Mouse (Mus musculus): ENCODE results near the gene Optn. TPM values are rescaled to one million over a fixed set of nuclear protein-coding genes. Genes with fewer than 3 reads are reported as not detected.

Optn gene
- total RNA-seq, 1 experiment = 4.6 TPM

DNA sequence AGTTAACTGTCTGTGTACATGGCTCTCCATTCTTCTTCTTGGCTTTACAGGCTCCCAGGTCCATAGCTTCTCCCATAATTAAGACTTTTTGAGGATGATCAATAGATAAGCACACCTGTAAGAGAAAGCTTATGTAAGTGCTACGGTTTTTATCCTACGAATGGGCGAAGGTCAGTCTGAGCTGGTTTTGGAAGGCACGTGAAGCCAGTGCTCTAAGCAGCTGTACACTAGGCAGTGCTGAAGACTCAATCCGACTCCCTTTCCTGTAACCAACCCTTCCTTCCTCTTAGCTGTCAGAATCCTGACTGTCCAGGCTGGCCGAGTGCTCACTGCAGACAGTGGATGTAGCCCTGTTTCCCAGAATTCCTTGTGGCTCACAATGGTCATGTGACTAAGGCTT lies 62.6 kb downstream of the Optn start:
- TF ChIP-seq HCFC1 (IDR thresholded peaks at IDR 0.05; ENCODE audit: borderline replicate concordance, insufficient read depth, low read length) = no peak
- no peak for TF ChIP-seq ZNF384 (IDR thresholded peaks at IDR 0.05; ENCODE audit: low read depth, low read length)
- no peak for TF ChIP-seq MAFK (IDR thresholded peaks at IDR 0.05; ENCODE audit: insufficient read depth, low read depth, low read length)
- TF ChIP-seq CHD2 (IDR thresholded peaks at IDR 0.05; ENCODE audit: low read depth, low read length) = no peak
- no peak for TF ChIP-seq ZC3H11A (IDR thresholded peaks at IDR 0.05; ENCODE audit: borderline replicate concordance, low read depth, low read length)
- in situ Hi-C loops (cut with MboI; ENCODE audit: low sequenced_read_pairs in 2 of 2, unreplicated experiment in 2 of 2) = no loop called here
- no peak for DNase-seq (ENCODE audit: low read depth, low spot score)
- H3K4me1 ChIP-seq (ENCODE audit: control insufficient read depth in 2 of 2, insufficient read depth in 2 of 2, low read length in 2 of 2, poor library complexity in 1 of 2) = no peaks in the 10 kb centered on the region
- H3K36me3 ChIP-seq (ENCODE audit: control insufficient read depth, insufficient read depth, low read length, poor library complexity, severe bottlenecking) = peaks cover 79% of the 10 kb centered on the region
- H3K4me3 ChIP-seq (ENCODE audit: insufficient read depth in 1 of 2, low read depth in 1 of 2, low read length in 2 of 2, poor library complexity in 1 of 2, severe bottlenecking in 1 of 2) = no peak overlapping the region
- no peak overlapping the region for H3K27ac ChIP-seq (ENCODE audit: insufficient read depth, low read depth, low read length, poor library complexity, severe bottlenecking)
- no peak overlapping the region for H3K9ac ChIP-seq (ENCODE audit: insufficient read depth, low read depth, low read length, poor library complexity, severe bottlenecking)
- no peaks in the 10 kb centered on the region for H3K9me3 ChIP-seq (ENCODE audit: control insufficient read depth, insufficient read depth, low read depth, low read length)

DNA sequence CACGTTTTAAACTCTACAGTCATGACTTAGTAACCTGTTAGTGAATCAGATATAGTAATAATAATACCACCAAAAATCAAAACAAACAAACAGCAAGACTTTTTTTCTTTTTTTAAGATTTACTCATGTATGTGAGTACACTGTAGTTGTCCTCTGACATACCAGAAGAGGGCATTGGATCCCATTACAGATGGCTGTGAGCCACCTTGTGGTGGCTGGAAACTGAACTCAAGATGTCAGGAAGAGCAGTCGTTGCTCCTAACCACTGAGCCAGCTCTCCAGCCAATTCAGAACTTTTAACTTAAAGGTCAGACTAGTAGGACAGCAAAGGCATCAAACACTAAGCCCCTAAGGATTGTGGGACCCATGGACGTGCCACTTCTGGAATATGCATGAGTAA lies 64.9 kb downstream of the Optn start:
- Histone ChIP-seq H3K27ac (ENCODE audit: insufficient read depth, low read depth, low read length, poor library complexity, severe bottlenecking) (no peak overlapping the region), H3K4me3 (ENCODE audit: insufficient read depth in 1 of 2, low read depth in 1 of 2, low read length in 2 of 2, poor library complexity in 1 of 2, severe bottlenecking in 1 of 2) (no peak overlapping the region), H3K9ac (ENCODE audit: insufficient read depth, low read depth, low read length, poor library complexity, severe bottlenecking) (no peak overlapping the region), H3K4me1 (ENCODE audit: control insufficient read depth in 2 of 2, insufficient read depth in 2 of 2, low read length in 2 of 2, poor library complexity in 1 of 2) (no peaks in the 10 kb centered on the region), H3K9me3 (ENCODE audit: control insufficient read depth, insufficient read depth, low read depth, low read length) (no peaks in the 10 kb centered on the region), H3K36me3 (ENCODE audit: control insufficient read depth, insufficient read depth, low read length, poor library complexity, severe bottlenecking) (peaks cover 79% of the 10 kb centered on the region)
- DNase-seq (ENCODE audit: low read depth, low spot score) = no peak
- TF ChIP-seq HCFC1 (IDR thresholded peaks at IDR 0.05; ENCODE audit: borderline replicate concordance, insufficient read depth, low read length) = no peak
- TF ChIP-seq MAFK (IDR thresholded peaks at IDR 0.05; ENCODE audit: insufficient read depth, low read depth, low read length) = no peak
- no peak for TF ChIP-seq ZC3H11A (IDR thresholded peaks at IDR 0.05; ENCODE audit: borderline replicate concordance, low read depth, low read length)
- TF ChIP-seq CHD2 (IDR thresholded peaks at IDR 0.05; ENCODE audit: low read depth, low read length) = no peak
- TF ChIP-seq ZNF384 (IDR thresholded peaks at IDR 0.05; ENCODE audit: low read depth, low read length) = no peak
- in situ Hi-C loops (cut with MboI; ENCODE audit: low sequenced_read_pairs in 2 of 2, unreplicated experiment in 2 of 2) = no loop called here

GRCm38 (mm10) chr2:4996421-4996824 lies 67.4 kb downstream of the Optn start:
- TF ChIP-seq ZNF384 (IDR thresholded peaks at IDR 0.05; ENCODE audit: low read depth, low read length) (no peak), HCFC1 (IDR thresholded peaks at IDR 0.05; ENCODE audit: borderline replicate concordance, insufficient read depth, low read length) (no peak), ZC3H11A (IDR thresholded peaks at IDR 0.05; ENCODE audit: borderline replicate concordance, low read depth, low read length) (no peak), MAFK (IDR thresholded peaks at IDR 0.05; ENCODE audit: insufficient read depth, low read depth, low read length) (no peak), CHD2 (IDR thresholded peaks at IDR 0.05; ENCODE audit: low read depth, low read length) (no peak)
- Histone ChIP-seq H3K36me3 (ENCODE audit: control insufficient read depth, insufficient read depth, low read length, poor library complexity, severe bottlenecking) (peaks cover 81% of the 10 kb centered on the region), H3K4me1 (ENCODE audit: control insufficient read depth in 2 of 2, insufficient read depth in 2 of 2, low read length in 2 of 2, poor library complexity in 1 of 2) (no peaks in the 10 kb centered on the region), H3K27ac (ENCODE audit: insufficient read depth, low read depth, low read length, poor library complexity, severe bottlenecking) (no peak overlapping the region), H3K9ac (ENCODE audit: insufficient read depth, low read depth, low read length, poor library complexity, severe bottlenecking) (no peak overlapping the region), H3K4me3 (ENCODE audit: insufficient read depth in 1 of 2, low read depth in 1 of 2, low read length in 2 of 2, poor library complexity in 1 of 2, severe bottlenecking in 1 of 2) (no peak overlapping the region), H3K9me3 (ENCODE audit: control insufficient read depth, insufficient read depth, low read depth, low read length) (no peaks in the 10 kb centered on the region)
- in situ Hi-C loops (cut with MboI; ENCODE audit: low sequenced_read_pairs in 2 of 2, unreplicated experiment in 2 of 2) = no loop called here
- DNase-seq (ENCODE audit: low read depth, low spot score) = no peak

GRCm38 (mm10) chr2:4995646-4996045 lies 68.2 kb downstream of the Optn start:
- Histone ChIP-seq H3K4me1 (ENCODE audit: control insufficient read depth in 2 of 2, insufficient read depth in 2 of 2, low read length in 2 of 2, poor library complexity in 1 of 2) (no peaks in the 10 kb centered on the region), H3K36me3 (ENCODE audit: control insufficient read depth, insufficient read depth, low read length, poor library complexity, severe bottlenecking) (peaks cover 82% of the 10 kb centered on the region), H3K9ac (ENCODE audit: insufficient read depth, low read depth, low read length, poor library complexity, severe bottlenecking) (no peak overlapping the region), H3K9me3 (ENCODE audit: control insufficient read depth, insufficient read depth, low read depth, low read length) (no peaks in the 10 kb centered on the region), H3K27ac (ENCODE audit: insufficient read depth, low read depth, low read length, poor library complexity, severe bottlenecking) (no peak overlapping the region), H3K4me3 (ENCODE audit: insufficient read depth in 1 of 2, low read depth in 1 of 2, low read length in 2 of 2, poor library complexity in 1 of 2, severe bottlenecking in 1 of 2) (no peak overlapping the region)
- TF ChIP-seq CHD2 (IDR thresholded peaks at IDR 0.05; ENCODE audit: low read depth, low read length) (no peak), ZC3H11A (IDR thresholded peaks at IDR 0.05; ENCODE audit: borderline replicate concordance, low read depth, low read length) (no peak), MAFK (IDR thresholded peaks at IDR 0.05; ENCODE audit: insufficient read depth, low read depth, low read length) (no peak), HCFC1 (IDR thresholded peaks at IDR 0.05; ENCODE audit: borderline replicate concordance, insufficient read depth, low read length) (no peak), ZNF384 (IDR thresholded peaks at IDR 0.05; ENCODE audit: low read depth, low read length) (no peak)
- no peak for DNase-seq (ENCODE audit: low read depth, low spot score)
- in situ Hi-C loops (cut with MboI; ENCODE audit: low sequenced_read_pairs in 2 of 2, unreplicated experiment in 2 of 2) = no loop called here

GRCm38 (mm10) chr2:4994436-4994835 lies 69.4 kb downstream of the Optn start:
- no peaks in the 10 kb centered on the region for H3K9me3 ChIP-seq (ENCODE audit: control insufficient read depth, insufficient read depth, low read depth, low read length)
- no peak overlapping the region for H3K27ac ChIP-seq (ENCODE audit: insufficient read depth, low read depth, low read length, poor library complexity, severe bottlenecking)
- H3K9ac ChIP-seq (ENCODE audit: insufficient read depth, low read depth, low read length, poor library complexity, severe bottlenecking) = no peak overlapping the region
- no peak overlapping the region for H3K4me3 ChIP-seq (ENCODE audit: insufficient read depth in 1 of 2, low read depth in 1 of 2, low read length in 2 of 2, poor library complexity in 1 of 2, severe bottlenecking in 1 of 2)
- no peak for DNase-seq (ENCODE audit: low read depth, low spot score)
- H3K36me3 ChIP-seq (ENCODE audit: control insufficient read depth, insufficient read depth, low read length, poor library complexity, severe bottlenecking) = peaks cover 76% of the 10 kb centered on the region
- TF ChIP-seq ZC3H11A (IDR thresholded peaks at IDR 0.05; ENCODE audit: borderline replicate concordance, low read depth, low read length) = no peak
- no peak for TF ChIP-seq HCFC1 (IDR thresholded peaks at IDR 0.05; ENCODE audit: borderline replicate concordance, insufficient read depth, low read length)
- no peak for TF ChIP-seq MAFK (IDR thresholded peaks at IDR 0.05; ENCODE audit: insufficient read depth, low read depth, low read length)
- TF ChIP-seq CHD2 (IDR thresholded peaks at IDR 0.05; ENCODE audit: low read depth, low read length) = no peak
- TF ChIP-seq ZNF384 (IDR thresholded peaks at IDR 0.05; ENCODE audit: low read depth, low read length) = no peak
- in situ Hi-C loops (cut with MboI; ENCODE audit: low sequenced_read_pairs in 2 of 2, unreplicated experiment in 2 of 2) = no loop called here
- no peaks in the 10 kb centered on the region for H3K4me1 ChIP-seq (ENCODE audit: control insufficient read depth in 2 of 2, insufficient read depth in 2 of 2, low read length in 2 of 2, poor library complexity in 1 of 2)

Measured in ES-E14 (cell line).